Mouse (Mus musculus): Measurements from ENCODE around the gene Prg2. TPM values are rescaled to one million over a fixed set of nuclear protein-coding genes. Genes with fewer than 3 reads are reported as not detected.

Prg2 gene
- polyA plus RNA-seq, 1 experiment from 2014 or later = 0.65 TPM

- no peak for ATAC-seq (ENCODE audit: low FRiP score, low read depth)
- H3K27ac ChIP-seq = no peak overlapping the region
- H3K36me3 ChIP-seq = peaks cover 4% of the 10 kb centered on the region; the same call in 1 of the 2 replicates
- H3K4me2 ChIP-seq (replicated peaks) = no peak overlapping the region
- no peaks in the 10 kb centered on the region for H3K27me3 ChIP-seq
- H3K9ac ChIP-seq = no peak overlapping the region
- no peaks in the 10 kb centered on the region for H3K4me1 ChIP-seq
- H3K4me3 ChIP-seq = no peak overlapping the region
- H3K9me3 ChIP-seq = no peaks in the 10 kb centered on the region
- 78% methylated on average over 7 of the region's 7 CpGs for WGBS
Observed at GRCm38 (mm10) chr2:84964111-84964801, 16.0 kb upstream of the Prg2 start.

GRCm38 (mm10) chr2:84967318-84967991, 12.8 kb upstream of the Prg2 start:
- Histone ChIP-seq H3K9me3 (no peaks in the 10 kb centered on the region), H3K36me3 (no peaks in the 10 kb centered on the region), H3K4me1 (no peaks in the 10 kb centered on the region), H3K27me3 (no peaks in the 10 kb centered on the region), H3K9ac (no peak overlapping the region), H3K4me3 (no peak overlapping the region), H3K4me2 (replicated peaks) (no peak overlapping the region), H3K27ac (no peak overlapping the region)
- no peak for ATAC-seq (ENCODE audit: low FRiP score, low read depth)
- 80% methylated on average over 5 of the region's 5 CpGs for WGBS

GRCm38 (mm10) chr2:84975580-84975979, 4.7 kb upstream of the Prg2 start:
- Histone ChIP-seq H3K9ac (no peak overlapping the region), H3K27me3 (no peaks in the 10 kb centered on the region), H3K36me3 (no peaks in the 10 kb centered on the region), H3K4me2 (replicated peaks) (no peak overlapping the region), H3K4me3 (no peak overlapping the region), H3K4me1 (peaks cover 10% of the 10 kb centered on the region), H3K9me3 (no peaks in the 10 kb centered on the region), H3K27ac (no peak overlapping the region)
- ATAC-seq (ENCODE audit: low FRiP score, low read depth) = no peak
- 92% methylated on average over 2 of the region's 2 CpGs for WGBS

GRCm38 (mm10) chr2:84987930-84988329, 7.7 kb downstream of the Prg2 start, which contains the start of gene Prg3:
Gene Prg3, plus strand, starts transcription at chr2:84988215.
- Histone ChIP-seq H3K4me1 (no peaks in the 10 kb centered on the region), H3K9me3 (no peaks in the 10 kb centered on the region), H3K4me3 (no peak within 1 kb of the TSS), H3K9ac (no peak within 1 kb of the TSS), H3K4me2 (replicated peaks) (no peak within 1 kb of the TSS), H3K27ac (no peak within 1 kb of the TSS), H3K36me3 (no peaks in the 10 kb centered on the region), H3K27me3 (no peaks in the 10 kb centered on the region)
- ATAC-seq (ENCODE audit: low FRiP score, low read depth) = no peak
- 62% methylated on average over 1 of the region's 1 CpGs for WGBS

- 99% methylated on average over 2 of the region's 2 CpGs for WGBS
- Histone ChIP-seq H3K9ac (no peak overlapping the region), H3K27me3 (no peaks in the 10 kb centered on the region), H3K4me1 (no peaks in the 10 kb centered on the region), H3K27ac (no peak overlapping the region), H3K36me3 (no peaks in the 10 kb centered on the region), H3K4me3 (no peak overlapping the region), H3K9me3 (no peaks in the 10 kb centered on the region), H3K4me2 (replicated peaks) (no peak overlapping the region)
- no peak for ATAC-seq (ENCODE audit: low FRiP score, low read depth)
Observed at GRCm38 (mm10) chr2:84996376-84996775, 16.1 kb downstream of the Prg2 start.

- no peaks in the 10 kb centered on the region for H3K4me1 ChIP-seq
- ATAC-seq (ENCODE audit: low FRiP score, low read depth) = no peak
- no peak overlapping the region for H3K4me2 ChIP-seq (replicated peaks)
- no peak overlapping the region for H3K27ac ChIP-seq
- H3K27me3 ChIP-seq = no peaks in the 10 kb centered on the region
- no peaks in the 10 kb centered on the region for H3K9me3 ChIP-seq
- H3K36me3 ChIP-seq = no peaks in the 10 kb centered on the region
- H3K4me3 ChIP-seq = no peak overlapping the region
- no peak overlapping the region for H3K9ac ChIP-seq
- WGBS = 72% methylated on average over 3 of the region's 3 CpGs
Observed at GRCm38 (mm10) chr2:84999486-85000181, 19.4 kb downstream of the Prg2 start.

- H3K4me1 ChIP-seq = no peaks in the 10 kb centered on the region
- H3K4me3 ChIP-seq = no peak overlapping the region
- no peaks in the 10 kb centered on the region for H3K27me3 ChIP-seq
- H3K27ac ChIP-seq = no peak overlapping the region
- no peaks in the 10 kb centered on the region for H3K9me3 ChIP-seq
- no peaks in the 10 kb centered on the region for H3K36me3 ChIP-seq
- 87% methylated on average over 13 of the region's 13 CpGs for WGBS
- ATAC-seq (ENCODE audit: low FRiP score, low read depth) = no peak
- H3K9ac ChIP-seq = no peak overlapping the region
- no peak overlapping the region for H3K4me2 ChIP-seq (replicated peaks)
Observed at GRCm38 (mm10) chr2:85001497-85001896, 21.2 kb downstream of the Prg2 start.

GRCm38 (mm10) chr2:85002575-85002974, 22.3 kb downstream of the Prg2 start:
- 68% methylated on average over 8 of the region's 8 CpGs for WGBS
- ATAC-seq (ENCODE audit: low FRiP score, low read depth) = no peak
- no peak overlapping the region for H3K4me3 ChIP-seq
- no peak overlapping the region for H3K4me2 ChIP-seq (replicated peaks)
- H3K27me3 ChIP-seq = no peaks in the 10 kb centered on the region
- no peaks in the 10 kb centered on the region for H3K36me3 ChIP-seq
- H3K4me1 ChIP-seq = no peaks in the 10 kb centered on the region
- no peak overlapping the region for H3K9ac ChIP-seq
- no peaks in the 10 kb centered on the region for H3K9me3 ChIP-seq
- H3K27ac ChIP-seq = no peak overlapping the region

GRCm38 (mm10) chr2:85004341-85004740, 24.1 kb downstream of the Prg2 start:
- Histone ChIP-seq H3K9me3 (no peaks in the 10 kb centered on the region), H3K4me2 (replicated peaks) (no peak overlapping the region)
- 89% methylated on average over 4 of the region's 4 CpGs for WGBS

GRCm38 (mm10) chr2:85006600-85006999, 26.3 kb downstream of the Prg2 start:
- no peak overlapping the region for H3K27ac ChIP-seq
- H3K36me3 ChIP-seq = no peaks in the 10 kb centered on the region
- H3K9me3 ChIP-seq = no peaks in the 10 kb centered on the region
- H3K4me2 ChIP-seq (replicated peaks) = no peak overlapping the region
- 85% methylated on average over 7 of the region's 7 CpGs for WGBS
- H3K27me3 ChIP-seq = no peaks in the 10 kb centered on the region
- no peak overlapping the region for H3K4me3 ChIP-seq
- 0 out of 2 replicates have a peak, but pooled peaks cover 2% of the 10 kb centered on the region for H3K4me1 ChIP-seq
- H3K9ac ChIP-seq = no peak overlapping the region
- no peak for ATAC-seq (ENCODE audit: low FRiP score, low read depth)

More at GRCm38 (mm10) chr2:85004341-85004740, 24.1 kb downstream of the Prg2 start:
- H3K9ac ChIP-seq = no peak overlapping the region
- H3K4me3 ChIP-seq = no peak overlapping the region
- H3K4me1 ChIP-seq = no peaks in the 10 kb centered on the region
- no peak for ATAC-seq (ENCODE audit: low FRiP score, low read depth)
- no peaks in the 10 kb centered on the region for H3K27me3 ChIP-seq
- H3K27ac ChIP-seq = no peak overlapping the region
- H3K36me3 ChIP-seq = no peaks in the 10 kb centered on the region

- Histone ChIP-seq H3K4me1 (peaks cover 9% of the 10 kb centered on the region), H3K9ac (no peak overlapping the region), H3K9me3 (no peaks in the 10 kb centered on the region), H3K4me2 (replicated peaks) (no peak overlapping the region), H3K36me3 (no peaks in the 10 kb centered on the region), H3K27ac (no peak overlapping the region), H3K4me3 (no peak overlapping the region), H3K27me3 (no peaks in the 10 kb centered on the region)
- WGBS = 20% methylated on average over 4 of the region's 4 CpGs
- ATAC-seq (ENCODE audit: low FRiP score, low read depth) = no peak
Observed at GRCm38 (mm10) chr2:85007729-85008128, 27.5 kb downstream of the Prg2 start.

- H3K9me3 ChIP-seq = no peaks in the 10 kb centered on the region
- H3K27ac ChIP-seq = no peak overlapping the region
- H3K9ac ChIP-seq = no peak overlapping the region
- no peaks in the 10 kb centered on the region for H3K36me3 ChIP-seq
- no peak overlapping the region for H3K4me2 ChIP-seq (replicated peaks)
- peaks cover 9% of the 10 kb centered on the region for H3K4me1 ChIP-seq
- no peak overlapping the region for H3K4me3 ChIP-seq
- no peaks in the 10 kb centered on the region for H3K27me3 ChIP-seq
- no peak for ATAC-seq (ENCODE audit: low FRiP score, low read depth)
- WGBS = 41% methylated on average over 2 of the region's 2 CpGs
Observed at GRCm38 (mm10) chr2:85009212-85009611, 29.0 kb downstream of the Prg2 start.
